Mouse (Mus musculus) cortical plate, adult 2 months (tissue): ENCODE measurements at regions not wholly inside any gene's neighbourhood (a gene's known extent, or its start where the extent isn't known, plus 50 kb on each side); places are given as distances from the start of the nearest gene placed in this dataset.
"Not testable (repeated sequence)": the region's sequence is repeated elsewhere in the genome, so short reads cannot be mapped to it uniquely, and the experiment has no call there.

Experiments
- H3K27ac ChIP-seq: fragments of 200-500 bp; 2 replicates; pipeline ENCODE4 v1.5.1; 2012; ENCODE audit warnings: low read length, control low read depth, inconsistent platforms; ENCODE audit not compliant: insufficient read depth
- H3K4me1 ChIP-seq: fragments of 200-500 bp; 2 replicates; pipeline ENCODE4 v1.6.1; 2011; ENCODE audit warnings: low read length; ENCODE audit not compliant: control insufficient read depth, insufficient read depth
- H3K4me3 ChIP-seq: fragments of 200-500 bp; 2 replicates; pipeline ENCODE4 v1.5.1; 2011; ENCODE audit warnings: mild to moderate bottlenecking, low read length, control low read depth; ENCODE audit not compliant: insufficient read depth
- CTCF ChIP-seq: fragments of 200-500 bp; IDR thresholded peaks from 2 replicates; pipeline ENCODE4 v1.5.1; 2011; ENCODE audit warnings: mild to moderate bottlenecking, control low read depth, low read length; ENCODE audit not compliant: insufficient read depth; ENCODE audit errors: extremely low read depth
- POLR2A ChIP-seq: fragments of 200-500 bp; IDR thresholded peaks from 2 replicates; pipeline ENCODE4 v1.6.1; 2011; ENCODE audit warnings: mild to moderate bottlenecking, low read length, control low read depth; ENCODE audit not compliant: insufficient read depth; ENCODE audit errors: extremely low read depth

DNA sequence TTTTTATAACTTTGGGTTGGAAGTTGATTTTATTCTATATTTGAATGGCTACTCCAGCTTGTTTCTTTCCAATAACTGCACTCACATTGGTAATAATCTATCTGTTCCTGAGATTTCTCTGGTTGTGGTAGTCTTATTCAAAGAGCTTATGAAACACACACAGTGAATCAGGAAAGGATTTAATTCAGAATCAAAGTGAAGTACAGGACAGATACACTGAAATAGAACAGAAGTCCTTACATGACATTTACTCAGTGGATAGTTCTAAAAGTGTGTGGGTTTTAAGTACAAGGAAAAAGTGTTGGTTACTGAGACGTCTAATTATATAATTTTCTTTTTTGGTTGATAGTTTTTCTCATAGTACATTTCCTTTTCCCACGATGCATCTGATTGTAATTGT, 859.7 kb downstream of the Rpia start:
- Histone ChIP-seq H3K4me3 (no peak overlapping the region), H3K27ac (no peak overlapping the region), H3K4me1 (no peaks in the 10 kb centered on the region)
- no peak for TF ChIP-seq CTCF
- TF ChIP-seq POLR2A: no peak

DNA sequence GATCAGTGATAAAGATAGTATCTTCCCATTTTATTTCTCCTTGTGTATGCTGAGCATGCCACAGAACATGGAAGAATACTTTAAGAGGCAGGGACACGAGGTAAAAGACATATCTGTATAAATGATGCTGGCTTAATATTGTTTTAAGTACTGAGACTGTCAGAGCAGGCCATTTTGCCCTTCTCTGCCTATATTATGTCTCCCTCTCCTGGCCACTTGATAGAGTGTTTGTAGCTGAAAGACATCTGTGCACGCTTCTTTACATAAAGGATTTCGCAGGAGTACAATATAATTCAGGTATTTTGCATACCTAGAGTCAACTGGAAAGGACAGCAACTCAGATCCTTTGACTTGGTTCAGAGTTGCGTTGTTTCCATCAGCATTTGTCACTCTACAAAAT, 877.3 kb downstream of the Rpia start:
- TF ChIP-seq CTCF (no peak), POLR2A (no peak)
- no peak overlapping the region for H3K27ac ChIP-seq
- H3K4me3 ChIP-seq: no peak overlapping the region
- H3K4me1 ChIP-seq: no peaks in the 10 kb centered on the region

DNA sequence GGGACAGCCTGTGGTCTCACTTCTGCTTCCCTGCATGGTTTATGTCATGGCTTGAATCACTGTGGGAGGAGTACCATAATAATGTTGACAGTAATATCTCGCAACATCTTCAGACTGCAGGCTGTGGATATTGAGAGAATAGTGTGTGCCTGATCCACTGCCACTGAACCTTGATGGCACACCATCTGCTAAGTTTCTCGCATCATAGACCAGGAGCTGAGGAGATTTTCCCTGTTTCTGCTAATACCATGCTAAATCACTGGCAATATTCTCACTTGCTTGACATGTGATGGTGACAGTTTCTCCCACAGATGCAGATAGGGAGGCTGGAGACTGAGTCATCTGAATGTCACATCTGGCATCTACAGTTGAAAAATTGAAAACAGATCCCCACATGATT, 912.7 kb downstream of the Rpia start:
- TF ChIP-seq POLR2A (no peak), CTCF (no peak)
- H3K4me1 ChIP-seq: no peaks in the 10 kb centered on the region
- no peak overlapping the region for H3K27ac ChIP-seq
- H3K4me3 ChIP-seq: no peak overlapping the region

DNA sequence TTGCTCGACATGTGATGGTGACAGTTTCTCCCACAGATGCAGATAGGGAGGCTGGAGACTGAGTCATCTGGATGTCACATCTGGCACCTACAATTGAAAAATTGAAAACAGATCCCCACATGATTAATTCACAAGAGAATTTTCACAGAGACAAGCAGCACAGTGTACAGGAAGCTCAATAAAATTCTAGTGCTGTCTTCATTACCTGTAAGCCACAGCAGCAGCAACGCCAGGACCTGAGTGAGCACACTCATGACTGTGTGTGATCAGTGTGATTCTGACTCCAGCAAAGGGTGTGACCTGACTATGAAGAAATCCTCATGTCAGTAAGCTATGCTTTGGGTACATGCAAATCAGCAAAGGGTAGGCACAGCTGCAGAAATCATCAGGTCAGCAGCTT, 933.4 kb downstream of the Rpia start:
- H3K4me3 ChIP-seq, H3K4me1 ChIP-seq, H3K27ac ChIP-seq: not testable (repeated sequence)

DNA sequence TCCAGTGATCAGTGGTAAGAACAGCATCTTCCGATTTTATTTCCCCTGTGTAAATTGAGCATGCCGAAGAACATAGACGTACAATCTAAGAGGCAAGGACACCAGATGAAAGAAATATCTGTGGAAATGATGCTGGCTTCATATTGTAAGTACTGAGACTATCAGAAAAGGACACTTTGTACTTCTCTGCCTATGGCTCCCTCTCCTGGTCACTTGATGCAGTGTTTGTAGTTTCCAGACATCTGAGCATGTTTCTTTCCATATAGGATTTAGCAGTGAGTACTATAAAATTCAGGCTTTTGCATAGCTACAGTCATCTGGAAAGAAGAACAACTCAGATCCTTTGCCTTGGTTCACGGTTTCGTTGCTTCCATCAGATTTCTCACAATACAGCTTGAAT, 963.4 kb downstream of the Rpia start:
- not testable (repeated sequence) for H3K4me1 ChIP-seq, H3K27ac ChIP-seq, H3K4me3 ChIP-seq

DNA sequence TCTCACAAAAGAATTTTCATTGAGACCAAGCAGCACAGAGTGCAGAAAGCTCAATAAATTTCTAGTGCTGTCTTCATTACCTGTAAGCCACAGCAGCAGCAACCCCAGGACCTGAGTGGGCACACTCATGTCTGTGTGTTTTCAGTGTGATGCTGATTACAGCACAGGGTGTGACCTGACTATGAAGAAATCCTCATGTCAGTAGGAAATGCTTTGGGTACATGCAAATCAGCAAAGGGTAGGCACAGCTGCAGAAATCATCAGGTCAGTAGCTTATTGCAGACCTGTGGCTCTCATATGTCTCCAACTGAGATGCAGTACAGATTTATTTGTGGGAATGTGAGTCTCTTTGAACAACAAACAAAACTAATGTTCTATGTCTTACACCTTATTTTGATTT, 977.1 kb downstream of the Rpia start:
- not testable (repeated sequence) for H3K4me3 ChIP-seq, H3K4me1 ChIP-seq, H3K27ac ChIP-seq

DNA sequence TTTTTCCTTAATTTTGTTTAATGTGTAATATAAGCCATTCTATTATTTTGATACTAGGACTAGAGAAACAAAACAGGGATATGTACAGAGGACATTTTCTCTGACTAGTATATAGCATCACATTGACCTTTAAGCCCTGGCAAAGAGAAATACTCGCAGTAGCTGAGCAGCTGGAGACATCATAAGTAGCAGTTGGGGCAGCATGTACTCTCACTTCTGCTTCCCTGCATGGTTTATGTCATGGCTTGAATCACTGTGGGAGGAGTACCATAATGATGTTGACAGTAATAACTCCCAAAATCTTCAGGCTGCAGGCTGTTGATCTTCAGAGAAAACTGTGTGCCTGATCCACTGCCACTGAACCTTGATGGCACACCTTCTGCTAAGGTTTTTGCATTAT, 977.7 kb downstream of the Rpia start:
- not testable (repeated sequence) for H3K4me3 ChIP-seq, H3K4me1 ChIP-seq

DNA sequence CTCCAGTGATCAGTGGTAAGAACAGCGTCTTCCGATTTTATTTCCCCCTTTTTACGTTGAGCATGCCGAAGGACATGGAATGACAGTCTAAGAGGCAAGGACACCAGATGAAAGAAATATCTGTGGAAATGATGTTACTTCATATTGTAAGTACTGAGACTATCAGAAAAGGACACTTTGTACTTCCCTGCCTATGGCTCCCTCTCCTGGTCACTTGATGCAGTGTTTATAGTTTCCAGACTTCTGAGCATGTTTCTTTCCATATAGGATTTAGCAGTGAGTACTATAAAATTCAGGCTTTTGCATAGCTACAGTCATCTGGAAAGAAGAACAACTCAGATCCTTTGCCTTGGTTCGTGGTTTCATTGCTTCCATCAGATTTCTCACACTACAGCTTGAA, 1011.7 kb downstream of the Rpia start:
- H3K27ac ChIP-seq, H3K4me1 ChIP-seq: not testable (repeated sequence)

More for the DNA sequence above, 977.7 kb downstream of the Rpia start:
- H3K27ac ChIP-seq: not testable (repeated sequence)

DNA sequence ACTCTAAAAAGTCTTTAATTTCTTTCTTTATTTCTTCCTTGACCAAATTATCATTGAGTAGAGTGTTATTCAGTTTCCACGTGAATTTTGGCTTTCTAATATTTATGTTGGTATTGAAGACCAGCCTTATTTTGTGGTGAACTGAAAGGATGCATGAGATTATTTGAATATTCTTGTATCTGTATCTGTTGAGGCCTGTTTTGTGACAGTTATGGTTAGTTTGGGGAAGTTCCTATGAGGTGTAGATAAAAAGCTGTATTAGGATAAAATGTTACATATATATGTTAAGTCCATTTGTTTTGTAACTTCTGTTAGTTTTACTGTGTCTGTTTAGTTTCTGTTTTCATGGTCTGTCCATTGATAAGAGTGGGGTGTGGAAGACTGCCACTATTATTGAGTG, 1014.7 kb downstream of the Rpia start:
- H3K27ac ChIP-seq, H3K4me3 ChIP-seq, H3K4me1 ChIP-seq: not testable (repeated sequence)

More for the DNA sequence above, 1011.7 kb downstream of the Rpia start:
- H3K4me3 ChIP-seq: not testable (repeated sequence)

DNA sequence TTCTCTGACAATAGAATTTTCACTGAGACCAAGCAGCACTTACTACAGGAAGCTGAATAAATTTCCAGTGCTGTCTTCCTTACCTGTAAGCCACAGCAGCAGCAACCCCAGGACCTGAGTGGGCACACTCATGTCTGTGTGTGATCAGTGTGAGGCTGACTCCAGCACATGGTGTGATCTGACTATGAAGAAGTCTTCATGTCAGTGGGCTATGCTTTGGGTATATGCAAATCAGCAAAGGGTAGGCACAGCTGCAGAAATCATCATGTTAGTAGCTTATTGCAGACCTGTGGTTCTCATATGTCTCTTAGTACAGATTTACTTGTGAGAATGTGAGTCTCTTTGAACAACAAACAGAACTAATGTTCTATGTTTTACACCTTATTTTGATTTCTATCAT, 1027.2 kb downstream of the Rpia start:
- TF ChIP-seq POLR2A: no peak
- TF ChIP-seq CTCF: no peak

DNA sequence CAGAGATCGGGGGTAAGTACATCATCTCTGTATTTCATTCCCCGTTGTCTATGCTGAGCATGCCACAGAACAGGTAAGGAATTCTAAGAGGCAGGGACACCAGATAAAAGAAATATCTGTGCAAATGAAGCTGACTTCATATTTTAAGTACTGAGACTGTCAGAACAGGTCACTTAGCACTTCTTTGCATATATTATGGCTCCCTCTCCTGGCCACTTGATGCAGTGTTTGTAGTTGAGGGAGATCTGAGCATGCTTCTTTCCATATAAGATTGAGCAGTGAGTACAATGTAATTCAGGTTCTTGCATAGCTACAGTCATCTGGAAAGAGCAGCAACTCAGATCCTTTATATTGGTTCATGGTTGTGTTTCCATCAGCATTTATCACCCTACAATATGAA, 1033.4 kb downstream of the Rpia start:
- peak; percentile 10; the same call in 1 of the 2 replicates for TF ChIP-seq CTCF
- no peak for TF ChIP-seq POLR2A

More for the DNA sequence above, 1027.2 kb downstream of the Rpia start:
- Histone ChIP-seq H3K4me1 (no peaks in the 10 kb centered on the region), H3K27ac (no peak overlapping the region), H3K4me3 (no peak overlapping the region)

DNA sequence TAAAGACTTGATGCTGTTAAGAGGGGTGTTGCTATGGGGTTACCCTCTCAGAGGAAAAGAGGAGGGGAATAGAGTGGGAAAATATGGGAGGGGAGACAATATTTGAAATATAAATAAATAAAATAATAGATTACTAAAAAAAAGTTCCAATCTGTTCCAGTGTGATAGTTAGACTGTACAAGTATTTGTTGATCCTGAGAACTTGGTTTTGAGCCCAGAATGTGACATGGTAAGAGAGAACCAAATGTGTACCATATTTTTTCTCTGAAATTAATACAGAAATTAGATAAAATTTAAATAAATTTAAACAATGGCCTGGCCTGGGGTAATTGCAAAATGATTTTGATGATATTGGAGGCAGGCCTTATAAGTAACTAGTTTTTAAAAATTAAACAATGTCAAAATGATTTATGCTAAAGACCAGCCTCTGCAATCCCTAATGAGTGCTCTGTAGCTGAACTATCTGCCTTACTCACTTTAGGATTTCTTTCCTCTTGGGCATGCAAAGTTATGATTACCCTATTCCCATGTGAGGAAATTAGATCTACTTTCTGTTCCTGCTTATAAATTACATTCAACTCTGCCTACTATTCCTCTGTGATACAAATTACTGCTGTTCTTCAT, 1052.9 kb downstream of the Rpia start:
- Histone ChIP-seq H3K27ac (no peak overlapping the region), H3K4me3 (no peak overlapping the region), H3K4me1 (no peaks in the 10 kb centered on the region)
- TF ChIP-seq POLR2A: no peak
- no peak for TF ChIP-seq CTCF

More for the DNA sequence above, 1033.4 kb downstream of the Rpia start:
- Histone ChIP-seq H3K4me1 (no peaks in the 10 kb centered on the region), H3K4me3 (no peak overlapping the region), H3K27ac (no peak overlapping the region)
